Mouse (Mus musculus) layer of hippocampus, adult 9-11 months (tissue): ENCODE measurements around the gene Chd1l.

Experiments used
- DNase-seq: peaks from one replicate; pipeline ENCODE4 v3.0.0; 2022

Chd1l gene

DNA sequence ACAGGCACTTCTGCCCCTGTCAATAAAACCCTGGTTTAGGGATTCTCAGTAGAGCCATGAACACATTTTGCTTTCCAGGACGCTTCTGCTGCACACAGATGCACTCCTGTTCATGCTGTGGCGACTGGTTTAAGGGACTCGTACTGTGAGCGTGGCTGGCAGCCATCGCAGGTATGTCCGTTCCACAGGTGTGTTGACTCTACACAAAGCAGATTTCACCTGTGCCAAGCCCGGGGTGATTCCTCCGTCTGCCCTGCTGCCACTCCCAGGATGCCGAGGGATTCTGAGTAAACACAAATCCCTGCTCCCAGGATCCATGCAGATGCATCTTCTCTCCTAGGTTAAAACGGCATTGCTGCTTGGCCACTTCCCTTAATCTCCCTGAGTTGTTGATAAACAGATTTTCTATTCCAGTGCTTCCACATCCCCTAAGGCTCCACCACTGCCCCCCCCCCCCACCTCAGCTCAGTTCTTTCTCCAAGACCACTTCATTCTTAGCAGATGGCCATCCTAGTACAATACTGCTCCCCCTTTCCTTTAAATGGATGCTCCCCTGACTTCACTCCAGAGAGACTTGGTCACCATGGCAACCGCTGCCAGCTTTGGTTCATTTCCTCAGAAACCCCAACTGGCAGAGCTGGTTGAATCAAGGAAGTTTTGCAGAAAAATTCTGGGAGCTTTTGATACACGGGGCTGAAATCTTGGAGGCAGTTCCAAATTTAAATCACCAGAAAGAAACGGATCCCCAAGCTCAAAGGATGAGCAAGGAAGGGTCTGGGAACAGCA lies 87.9 kb downstream of the Chd1l start:
- peak; percentile 86 for DNase-seq

DNA sequence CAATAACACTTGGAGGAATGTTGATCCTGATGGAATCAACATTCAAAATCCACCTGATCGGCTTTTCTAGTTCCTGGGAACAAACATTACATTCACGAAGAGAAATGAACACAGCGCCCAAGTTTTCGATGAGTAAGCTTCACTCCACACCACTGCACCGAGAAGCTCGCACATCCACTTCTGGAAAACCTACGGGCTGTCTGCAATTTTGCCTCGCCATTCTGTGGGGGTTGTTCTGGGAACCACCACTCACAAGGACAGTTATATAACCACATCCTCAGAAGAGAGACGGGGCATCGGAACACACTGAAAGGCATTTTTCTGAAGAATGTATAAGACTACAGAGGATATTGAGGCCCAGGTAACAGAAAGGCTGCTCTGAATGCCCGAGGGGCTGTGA lies 90.1 kb downstream of the Chd1l start:
- no peak for DNase-seq

DNA sequence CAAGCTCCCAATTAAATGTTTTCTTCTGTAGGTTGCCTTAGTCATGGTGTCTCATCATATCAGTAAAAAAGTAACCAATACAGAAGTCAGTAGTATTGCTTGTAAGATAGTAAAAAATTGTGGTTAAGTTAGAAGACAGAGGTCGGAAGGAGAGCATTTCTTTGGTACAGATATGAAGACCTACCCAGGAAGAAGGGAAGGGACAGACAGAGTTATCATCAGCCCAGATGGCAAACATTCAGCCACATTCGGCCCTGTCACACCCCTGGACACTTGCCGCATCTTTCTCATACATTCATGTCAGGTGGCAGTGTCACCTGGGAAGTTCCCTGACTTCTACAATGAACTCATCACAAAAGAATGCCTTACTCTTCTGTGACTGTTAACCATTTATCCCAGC lies 97.7 kb downstream of the Chd1l start:
- DNase-seq = no peak
